Mouse (Mus musculus): Measurements from ENCODE around the gene Slc22a13.

Gene Slc22a13

DNA sequence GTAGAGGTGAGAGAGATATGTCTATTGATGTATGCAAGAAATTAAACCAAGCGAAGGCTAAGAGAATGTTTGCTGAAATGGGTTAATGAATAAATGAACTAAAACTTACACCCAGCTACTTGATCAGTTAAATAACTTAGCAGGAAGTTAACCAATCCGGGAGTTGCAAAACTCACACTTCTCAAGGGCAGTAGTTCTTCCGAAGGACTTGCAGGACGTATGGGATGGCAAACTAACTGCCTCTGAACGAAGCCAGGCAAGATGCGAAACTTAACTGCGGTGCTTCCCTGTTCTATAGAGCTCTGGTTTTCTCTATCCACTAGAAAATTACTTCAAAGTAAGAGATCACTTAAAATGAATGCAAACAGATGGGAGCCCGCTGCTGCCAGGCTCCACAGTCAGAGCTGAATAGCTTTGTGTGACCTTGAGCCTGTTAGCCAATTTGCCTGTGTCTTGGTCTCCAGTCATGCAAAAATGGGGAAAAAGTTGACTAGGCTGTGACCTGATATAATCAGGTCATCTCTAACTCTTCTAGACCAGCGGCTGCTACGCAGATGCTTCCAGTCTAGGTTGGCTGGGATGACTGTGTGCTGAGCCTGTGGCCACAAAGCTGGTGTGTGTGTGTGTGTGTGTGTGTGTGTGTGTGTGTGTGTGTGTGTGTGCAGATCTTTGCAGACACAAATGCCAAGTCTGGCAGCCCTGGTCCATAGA is 9.6 kb downstream of the Slc22a13 start:
- DNase-seq (ENCODE audit: low read depth): no peak

- DNase-seq (ENCODE audit: low read depth): peak; percentile 10
Measured at GRCm38 (mm10) chr9:119192202-119192990, 16.5 kb downstream of the Slc22a13 start.

- DNase-seq (ENCODE audit: low read depth): no peak
Measured at GRCm38 (mm10) chr9:119181241-119181728, 27.6 kb downstream of the Slc22a13 start.

- DNase-seq (ENCODE audit: low read depth): no peak
Measured at GRCm38 (mm10) chr9:119179292-119179691, 29.6 kb downstream of the Slc22a13 start.

- DNase-seq (ENCODE audit: low read depth): no peak
Measured at GRCm38 (mm10) chr9:119167608-119168007, 41.3 kb downstream of the Slc22a13 start.

DNA sequence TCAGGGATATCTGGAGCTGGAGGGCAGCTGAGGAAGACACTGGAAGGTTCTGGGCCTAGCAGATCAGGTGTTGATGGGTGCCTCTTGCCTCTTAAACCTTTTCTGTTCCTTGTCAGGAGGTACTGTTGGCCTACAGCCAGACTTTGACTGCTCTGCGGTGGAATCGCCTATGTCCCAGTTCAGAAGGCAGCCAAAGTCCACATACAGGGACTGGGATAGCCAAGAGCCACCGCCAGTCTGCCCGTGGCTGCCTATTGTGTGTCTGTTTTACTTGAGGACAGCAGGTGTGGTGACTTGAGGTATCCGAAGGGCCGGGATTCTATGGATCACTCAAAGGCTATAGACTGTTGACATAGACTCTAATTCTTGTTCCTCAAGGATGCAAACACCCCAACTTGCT is 43.4 kb downstream of the Slc22a13 start:
- DNase-seq (ENCODE audit: low read depth): no peak

DNA sequence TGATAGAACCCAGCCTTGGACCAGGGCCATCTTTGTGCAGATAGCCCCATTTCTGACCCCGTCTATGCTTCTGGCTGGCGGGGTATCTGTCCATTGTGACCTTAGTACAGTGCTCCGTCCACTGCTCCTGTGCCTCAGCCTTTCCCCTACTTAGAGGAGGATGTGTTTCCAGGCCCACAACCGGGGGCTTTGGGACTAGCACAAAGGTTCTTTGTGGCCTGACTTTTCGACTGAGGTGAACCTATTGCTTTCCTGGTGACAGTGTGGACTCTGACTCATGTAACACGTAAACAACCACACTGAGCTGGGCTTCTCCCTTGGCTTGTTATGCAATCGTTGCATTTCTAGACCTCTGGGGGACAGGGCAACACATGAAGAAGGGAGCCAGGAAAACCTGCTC is 44.2 kb downstream of the Slc22a13 start:
- no peak for DNase-seq (ENCODE audit: low read depth)

GRCm38 (mm10) chr9:119160689-119161088 is 48.2 kb downstream of the Slc22a13 start:
- no peak for DNase-seq (ENCODE audit: low read depth)

DNA sequence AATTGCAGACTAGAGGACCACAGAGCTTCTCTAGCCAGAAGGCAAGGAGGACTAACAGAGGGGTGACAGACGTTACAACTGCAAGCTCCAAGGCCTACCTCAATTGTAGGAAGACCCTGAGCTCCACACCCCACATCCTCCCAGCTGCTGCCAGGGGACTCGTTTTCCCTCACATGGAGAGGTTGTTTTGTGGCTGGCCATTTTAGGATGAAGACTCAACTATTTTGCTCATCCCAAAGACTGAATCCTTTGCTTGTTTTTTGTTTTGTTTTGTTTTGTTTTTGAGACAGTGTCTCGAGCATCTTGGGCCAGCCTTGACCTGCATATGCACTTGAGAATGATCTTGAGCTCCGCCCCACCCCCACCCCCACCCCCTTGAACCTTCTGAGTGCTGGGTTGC is 50.0 kb downstream of the Slc22a13 start, which contains the start of gene Gm47289:
Gm47289 (plus strand) TSS at position 301 of the 400 bp plus-strand sequence.
- DNase-seq (ENCODE audit: low read depth): no peak

GRCm38 (mm10) chr9:119156278-119157201 is 52.4 kb downstream of the Slc22a13 start, which contains the start of gene Acaa1b:
TSS of gene Acaa1b (minus strand) at chr9:119157093.
- peak; percentile 24 for DNase-seq (ENCODE audit: low read depth)

DNA sequence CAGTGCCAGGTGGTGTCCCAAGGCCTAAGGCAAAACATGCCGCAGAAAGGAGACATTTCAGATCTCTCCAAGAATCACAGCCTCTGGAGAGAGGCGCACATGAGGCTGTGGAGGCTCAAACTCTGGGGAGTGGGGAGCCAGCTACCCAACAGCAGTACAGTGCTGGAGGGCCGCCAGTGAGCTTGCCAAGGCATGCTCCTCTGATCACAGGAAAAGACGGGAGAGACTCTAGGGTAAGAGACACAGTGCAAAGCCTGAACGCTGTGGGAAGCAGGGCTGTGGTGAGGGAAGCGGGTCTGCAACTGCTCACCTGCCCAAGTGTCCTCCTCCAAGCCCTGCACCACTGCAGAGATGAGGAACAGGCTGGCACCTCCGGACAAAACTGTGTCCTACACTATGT is 53.1 kb downstream of the Slc22a13 start:
- no peak for DNase-seq (ENCODE audit: low read depth)

DNA sequence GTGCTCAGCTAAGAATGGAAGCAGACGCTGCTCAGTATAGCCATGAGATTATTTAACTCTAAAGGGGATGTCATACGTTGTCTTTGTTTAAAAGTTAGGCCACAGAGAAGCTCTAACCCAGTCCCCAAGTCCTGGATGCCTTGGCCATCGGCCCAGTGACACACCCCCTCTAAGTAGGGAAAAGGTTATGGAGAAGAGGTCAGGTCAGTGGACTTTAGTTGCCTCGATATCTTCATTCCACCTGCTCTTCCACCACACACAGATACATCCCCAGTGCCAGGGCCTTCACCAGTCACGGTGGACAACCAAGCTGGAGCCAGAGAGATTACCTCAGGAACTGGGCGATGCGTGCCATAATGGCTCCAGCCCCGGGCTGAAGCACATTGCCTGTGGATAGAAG is 53.5 kb downstream of the Slc22a13 start:
- no peak for DNase-seq (ENCODE audit: low read depth)

DNA sequence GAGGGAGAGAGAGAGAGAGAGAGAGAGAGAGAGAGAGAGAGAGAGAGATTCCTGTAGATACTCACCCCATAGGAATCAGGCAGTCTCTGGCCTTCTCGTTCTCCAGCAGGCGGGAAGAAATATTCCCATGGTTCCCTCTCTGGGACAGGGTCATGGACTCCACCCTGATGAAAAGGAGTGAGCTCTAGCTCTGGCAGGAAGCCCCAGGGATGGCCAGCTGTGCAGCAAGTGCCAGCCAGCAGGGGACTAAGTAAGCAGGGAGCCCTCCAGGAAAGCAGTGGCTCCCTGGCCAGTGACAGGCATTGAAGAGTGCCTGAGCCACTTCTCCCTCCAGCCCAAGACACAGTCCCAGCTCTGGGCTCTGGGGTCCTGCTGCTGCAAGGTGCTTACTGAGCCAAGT is 57.1 kb downstream of the Slc22a13 start:
- no peak for DNase-seq (ENCODE audit: low read depth)

GRCm38 (mm10) chr9:119149601-119150000 is 59.3 kb downstream of the Slc22a13 start:
- DNase-seq (ENCODE audit: low read depth): peak; percentile 25

- DNase-seq (ENCODE audit: low read depth): no peak
Measured at GRCm38 (mm10) chr9:119146098-119146770, 62.7 kb downstream of the Slc22a13 start.

GRCm38 (mm10) chr9:119145638-119146037 is 63.3 kb downstream of the Slc22a13 start:
- DNase-seq (ENCODE audit: low read depth): no peak

- DNase-seq (ENCODE audit: low read depth): no peak
Measured at GRCm38 (mm10) chr9:119145137-119145536, 63.8 kb downstream of the Slc22a13 start.

GRCm38 (mm10) chr9:119144696-119145095 is 64.2 kb downstream of the Slc22a13 start:
- DNase-seq (ENCODE audit: low read depth): no peak

GRCm38 (mm10) chr9:119143372-119143771 is 65.5 kb downstream of the Slc22a13 start:
- DNase-seq (ENCODE audit: low read depth): no peak
